Mouse (Mus musculus) inflammation-experienced regulatory T-cells (primary cell): Measurements from ENCODE around the gene Cyp19a1. TPM values are rescaled to one million over a fixed set of nuclear protein-coding genes. Genes with fewer than 3 reads are reported as not detected.

Experiments used
- polyA plus RNA-seq, 2 experiments: library from polyadenylated mRNA; unstranded; fragments of 100-300 nt; shearing (Covaris generic); gene quantifications; one replicate each; pipeline ENCODE4 v1.2.1; 2017

The Cyp19a1 gene
- not detected for polyA plus RNA-seq

GRCm38 (mm10) chr9:54268010-54268409 is at the start of gene Cyp19a1:
TSS of gene Cyp19a1 (minus strand) at chr9:54268110.

GRCm38 (mm10) chr9:54286331-54286987 is 18.5 kb upstream of the Cyp19a1 start, which contains the start of gene Gldn:
TSS of gene Gldn (plus strand) at chr9:54286486.

Other genes with a start within 250 kb of the Cyp19a1 start
- not detected for gene Tnfaip8l3, start 199.7 kb downstream of the Cyp19a1 start, polyA plus RNA-seq
- under 1 TPM in 1 of 2 experiments, not detected in 1; 0.29 TPM for gene Gldn, start 18.4 kb upstream of the Cyp19a1 start, polyA plus RNA-seq
- 1 to 10 TPM in 1 of 2 experiments, under 1 TPM in 1; 0.48 to 2.9 TPM for gene Dmxl2, start 233.5 kb upstream of the Cyp19a1 start, polyA plus RNA-seq